ENCODE assay signal across 11 mouse cellular contexts in the genomic region with DNA sequence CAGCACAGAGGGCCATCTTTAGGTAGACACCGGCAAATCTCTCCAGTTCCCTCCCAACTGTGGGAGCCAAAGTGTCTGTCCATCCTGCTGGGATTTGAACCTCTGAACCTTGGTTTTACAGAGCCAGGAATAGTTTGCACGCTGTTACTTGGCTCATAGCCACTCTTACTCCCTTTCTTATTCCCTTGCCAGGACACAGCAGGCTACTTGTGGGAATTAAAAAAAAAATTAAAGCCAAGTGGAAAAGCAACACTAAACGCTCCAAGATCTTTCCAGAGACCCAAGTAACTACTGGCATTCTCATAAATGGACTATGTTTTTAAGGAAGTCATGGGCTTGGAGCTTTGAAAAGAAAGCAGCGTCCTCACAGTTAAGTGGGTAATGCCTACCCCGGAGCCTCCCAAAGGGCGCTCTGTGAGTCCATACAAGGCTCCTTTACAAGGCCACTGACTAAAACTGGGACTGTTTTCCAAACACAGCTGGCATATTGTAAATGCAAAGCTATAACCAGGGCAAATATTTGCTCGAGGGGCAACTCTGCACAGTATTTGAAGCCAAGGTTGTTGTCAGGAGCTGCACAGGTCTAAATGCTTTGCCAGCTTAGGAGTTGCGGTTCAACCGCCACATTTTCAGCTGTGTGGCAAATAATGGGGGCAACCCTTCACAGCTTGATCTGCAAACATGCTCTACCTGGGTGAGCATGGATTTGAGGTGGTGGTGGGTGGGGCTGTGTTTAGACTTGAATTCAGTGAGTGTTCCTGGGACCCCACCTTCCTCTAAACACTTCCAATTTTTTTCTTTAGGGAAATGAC. TPM values are rescaled to one million over a fixed set of nuclear protein-coding genes. Genes with fewer than 3 reads are reported as not detected.
DNase-seq lines count a peak whose midpoint lies in the region; ATAC-seq lines count a peak whose summit lies in the region.
"Had no signal": no experiment of that assay in that cellular context is flagged by ENCODE, and none has a peak within 500 bp of the region (broad histone marks: within the 10 kb centered on the region; RNA-seq: fewer than 3 reads in every experiment).

No protein-coding gene starts in this region.

- no peak overlapping the region for H3K9ac ChIP-seq in heart, embryonic 15.5 days
- H3K9ac ChIP-seq in heart, embryonic 12.5 days = no peak overlapping the region
- no peak overlapping the region for H3K9ac ChIP-seq in lung, embryonic 16.5 days (ENCODE audit: low read length)
- no peak overlapping the region for H3K9ac ChIP-seq in intestine, embryonic 16.5 days (ENCODE audit: low read depth, low read length)
- 0 out of 2 replicates have a peak overlapping the region, but pooled peaks have one; percentile 17 for H3K9ac ChIP-seq in stomach, embryonic 16.5 days (ENCODE audit: low read length)

- no peak for ATAC-seq in heart, embryonic 15.5 days (replicated peaks; ENCODE audit: insufficient number of reproducible peaks, insufficient read depth, low FRiP score, low read depth)
- ATAC-seq in heart, embryonic 12.5 days (ENCODE audit: insufficient number of reproducible peaks, low FRiP score) = no peak
- peak; percentile 8; the same call in 1 of the 2 replicates for ATAC-seq in lung, embryonic 16.5 days (ENCODE audit: low read depth)
- ATAC-seq in intestine, embryonic 16.5 days = peak; percentile 14; the same call in 1 of the 2 replicates
- ATAC-seq in stomach, embryonic 16.5 days (ENCODE audit: insufficient read depth, low FRiP score) = peak; percentile 38
- ATAC-seq: midbrain, embryonic 16.5 days had no signal

- H3K27ac ChIP-seq in heart, embryonic 15.5 days = peak overlapping the region; percentile 28; the same call in 1 of the 2 replicates
- H3K27ac ChIP-seq in heart, embryonic 12.5 days (ENCODE audit: poor library complexity, severe bottlenecking) = no peak overlapping the region
- peak overlapping the region; percentile 7 for H3K27ac ChIP-seq in lung, embryonic 16.5 days (ENCODE audit: low read length)
- H3K27ac ChIP-seq in intestine, embryonic 16.5 days (ENCODE audit: low read length) = peak overlapping the region; percentile 10; the same call in 1 of the 2 replicates
- peak overlapping the region; percentile 43 for H3K27ac ChIP-seq in stomach, embryonic 16.5 days (ENCODE audit: low read length)
- H3K27ac ChIP-seq: forebrain, embryonic 10.5 days had no signal

- H3K27me3 ChIP-seq in heart, embryonic 15.5 days = no peaks in the 10 kb centered on the region
- no peaks in the 10 kb centered on the region for H3K27me3 ChIP-seq in heart, embryonic 12.5 days (replicated peaks)
- no peaks in the 10 kb centered on the region for H3K27me3 ChIP-seq in lung, embryonic 16.5 days (ENCODE audit: control insufficient read depth, insufficient read depth, low read depth, low read length)
- H3K27me3 ChIP-seq in intestine, embryonic 16.5 days (replicated peaks; ENCODE audit: control insufficient read depth, insufficient read depth, low read length) = no peaks in the 10 kb centered on the region
- no peaks in the 10 kb centered on the region for H3K27me3 ChIP-seq in stomach, embryonic 16.5 days (ENCODE audit: control insufficient read depth, insufficient read depth, low read length)

- no peak overlapping the region for H3K4me2 ChIP-seq in heart, embryonic 15.5 days
- no peak overlapping the region for H3K4me2 ChIP-seq in heart, embryonic 12.5 days
- H3K4me2 ChIP-seq in lung, embryonic 16.5 days (ENCODE audit: low read depth, low read length) = no peak overlapping the region
- no peak overlapping the region for H3K4me2 ChIP-seq in intestine, embryonic 16.5 days (ENCODE audit: low read depth, low read length)
- peak overlapping the region; percentile 12; the same call in 1 of the 2 replicates for H3K4me2 ChIP-seq in stomach, embryonic 16.5 days (ENCODE audit: low read depth, low read length)

- DNase-seq in lung, postnatal 14 days = no peak
- DNase-seq in thymus, postnatal 4 days = no peak
- DNase-seq: heart, postnatal 4 days; kidney, adult 9 months had no signal

- H3K9me3 ChIP-seq in heart, embryonic 15.5 days (replicated peaks) = no peaks in the 10 kb centered on the region
- no peaks in the 10 kb centered on the region for H3K9me3 ChIP-seq in heart, embryonic 12.5 days (replicated peaks)
- H3K9me3 ChIP-seq in lung, embryonic 16.5 days (ENCODE audit: control insufficient read depth, low read length) = no peaks in the 10 kb centered on the region
- H3K9me3 ChIP-seq in intestine, embryonic 16.5 days (ENCODE audit: control insufficient read depth, low read length) = no peaks in the 10 kb centered on the region
- H3K9me3 ChIP-seq in stomach, embryonic 16.5 days (replicated peaks; ENCODE audit: control insufficient read depth, low read length) = no peaks in the 10 kb centered on the region
- H3K9me3 ChIP-seq: forebrain, embryonic 10.5 days had no signal

- WGBS in heart, embryonic 15.5 days = 72% methylated on average over 9 of the region's 9 CpGs
- WGBS in heart, embryonic 12.5 days = 84% methylated on average over 9 of the region's 9 CpGs
- WGBS in lung, embryonic 16.5 days = 57% methylated on average over 9 of the region's 9 CpGs
- WGBS in intestine, embryonic 16.5 days = 46% methylated on average over 9 of the region's 9 CpGs
- 39% methylated on average over 9 of the region's 9 CpGs for WGBS in stomach, embryonic 16.5 days

- H3K4me1 ChIP-seq in heart, embryonic 15.5 days (replicated peaks) = peaks cover 26% of the 10 kb centered on the region
- H3K4me1 ChIP-seq in heart, embryonic 12.5 days (replicated peaks) = peaks cover 33% of the 10 kb centered on the region
- peaks cover 44% of the 10 kb centered on the region for H3K4me1 ChIP-seq in lung, embryonic 16.5 days (replicated peaks; ENCODE audit: control insufficient read depth, insufficient read depth, low read length)
- peaks cover 30% of the 10 kb centered on the region for H3K4me1 ChIP-seq in intestine, embryonic 16.5 days (ENCODE audit: control insufficient read depth, insufficient read depth, low read length)
- peaks cover 43% of the 10 kb centered on the region for H3K4me1 ChIP-seq in stomach, embryonic 16.5 days (ENCODE audit: control insufficient read depth, insufficient read depth, low read length)

- no peaks in the 10 kb centered on the region for H3K36me3 ChIP-seq in heart, embryonic 15.5 days
- no peaks in the 10 kb centered on the region for H3K36me3 ChIP-seq in heart, embryonic 12.5 days
- no peaks in the 10 kb centered on the region for H3K36me3 ChIP-seq in lung, embryonic 16.5 days (ENCODE audit: control insufficient read depth, insufficient read depth, low read length)
- H3K36me3 ChIP-seq in intestine, embryonic 16.5 days (ENCODE audit: control insufficient read depth, insufficient read depth, low read length) = no peaks in the 10 kb centered on the region
- H3K36me3 ChIP-seq in stomach, embryonic 16.5 days (ENCODE audit: control insufficient read depth, insufficient read depth, low read length) = no peaks in the 10 kb centered on the region
- H3K36me3 ChIP-seq: forebrain, embryonic 10.5 days had no signal

- H3K4me3 ChIP-seq in heart, embryonic 15.5 days = no peak overlapping the region
- no peak overlapping the region for H3K4me3 ChIP-seq in heart, embryonic 12.5 days
- H3K4me3 ChIP-seq in lung, embryonic 16.5 days (ENCODE audit: low read length) = no peak overlapping the region
- H3K4me3 ChIP-seq in intestine, embryonic 16.5 days (ENCODE audit: low read length) = no peak overlapping the region
- H3K4me3 ChIP-seq in stomach, embryonic 16.5 days (replicated peaks; ENCODE audit: low read length) = no peak overlapping the region
- H3K4me3 ChIP-seq: forebrain, embryonic 10.5 days had no signal

RNA-seq across cellular contexts. Expression of a gene that starts 38.6 kb away (rescaled TPM):
- 7.1 and 8.2 TPM in 2 replicates for polyA plus RNA-seq in heart, embryonic 15.5 days (2015; fragmentation: Nextera tagmentation; extraction: Ambion mirVana)
- 18.5 and 18.8 TPM in 2 replicates for polyA plus RNA-seq in heart, embryonic 12.5 days (2016; fragmentation: Nextera tagmentation; extraction: Ambion mirVana)
- 6.3 and 7.2 TPM in 2 replicates for polyA plus RNA-seq in lung, embryonic 16.5 days (2015; fragmentation: Nextera tagmentation; extraction: Ambion mirVana)
- 5.7 and 8.2 TPM in 2 replicates for polyA plus RNA-seq in intestine, embryonic 16.5 days (2015; fragmentation: Nextera tagmentation; extraction: Ambion mirVana)
- polyA plus RNA-seq in stomach, embryonic 16.5 days (2015; fragmentation: Nextera tagmentation; extraction: Ambion mirVana) = 7.8 and 8.8 TPM in 2 replicates

Comparison
In these comparisons a context has a peak if more than half of its experiments do, and no peak if none do; other contexts are left out.
1. ATAC-seq: peak in lung, embryonic 16.5 days (single experiment), intestine, embryonic 16.5 days (single experiment) and stomach, embryonic 16.5 days (single experiment); none in heart, embryonic 15.5 days (single experiment) and heart, embryonic 12.5 days (single experiment).